11 mouse cellular contexts compared by ENCODE assay signal in genomic region chr10:58381904-58382303, GRCm38 (mm10). TPM values are rescaled to one million over a fixed set of nuclear protein-coding genes. Genes with fewer than 3 reads are reported as not detected.
DNase-seq lines count a peak whose midpoint lies in the region; ATAC-seq and TF ChIP-seq lines count a peak whose summit lies in the region.
"Had no signal": no experiment of that assay in that cellular context is flagged by ENCODE, and none has a peak within 500 bp of the region (broad histone marks: within the 10 kb centered on the region; RNA-seq: fewer than 3 reads in every experiment).

No protein-coding gene starts in this region.

- H3K9me3 ChIP-seq in heart, embryonic 13.5 days = no peaks in the 10 kb centered on the region
- no peaks in the 10 kb centered on the region for H3K9me3 ChIP-seq in lung, postnatal 0 days (ENCODE audit: low read length)
- no peaks in the 10 kb centered on the region for H3K9me3 ChIP-seq in hindbrain, embryonic 14.5 days (ENCODE audit: control insufficient read depth, low read length)
- no peaks in the 10 kb centered on the region for H3K9me3 ChIP-seq in stomach, embryonic 14.5 days (ENCODE audit: control insufficient read depth, low read depth, low read length)
- H3K9me3 ChIP-seq: limb, embryonic 15.5 days had no signal

- H3K9ac ChIP-seq in heart, embryonic 13.5 days = no peak overlapping the region
- H3K9ac ChIP-seq in lung, postnatal 0 days (replicated peaks; ENCODE audit: low read depth) = no peak overlapping the region
- no peak overlapping the region for H3K9ac ChIP-seq in hindbrain, embryonic 14.5 days
- no peak overlapping the region for H3K9ac ChIP-seq in stomach, embryonic 14.5 days (replicated peaks; ENCODE audit: low read depth, low read length)
- H3K9ac ChIP-seq: limb, embryonic 15.5 days had no signal

- ATAC-seq in heart, embryonic 13.5 days (ENCODE audit: extremely low read depth, insufficient number of reproducible peaks, low FRiP score, low TSS enrichment) = no peak
- no peak for ATAC-seq in lung, postnatal 0 days
- no peak for ATAC-seq in hindbrain, embryonic 14.5 days (ENCODE audit: low FRiP score)
- no peak for ATAC-seq in stomach, embryonic 14.5 days (ENCODE audit: insufficient number of reproducible peaks, insufficient read depth, low FRiP score, low read depth)

- DNase-seq in heart, postnatal 4 days = no peak
- DNase-seq in lung, postnatal 0 days (ENCODE audit: low spot score) = peak; percentile 30
- DNase-seq in lung, postnatal 4 days = no peak
- DNase-seq in hindbrain, embryonic 14.5 days (ENCODE audit: low spot score) = no peak
- DNase-seq in thymus, postnatal 0 days (ENCODE audit: low spot score) = no peak
- no peak for DNase-seq in left cerebral cortex, adult 8-10 months (ENCODE audit: low spot score in 2 of 2)
- DNase-seq: adrenal gland, postnatal 14 days; right cerebral cortex, postnatal 25 days had no signal

- peak overlapping the region; percentile 94 for H3K27ac ChIP-seq in heart, embryonic 13.5 days (replicated peaks)
- H3K27ac ChIP-seq in lung, postnatal 0 days (ENCODE audit: low read length) = peak overlapping the region; percentile 16
- peak overlapping the region; percentile 76; the same call in 1 of the 2 replicates for H3K27ac ChIP-seq in hindbrain, embryonic 14.5 days
- peak overlapping the region; percentile 89 for H3K27ac ChIP-seq in stomach, embryonic 14.5 days (ENCODE audit: low read length)

- H3K4me3 ChIP-seq in heart, embryonic 13.5 days = no peak overlapping the region
- H3K4me3 ChIP-seq in lung, postnatal 0 days (ENCODE audit: low read depth, low read length) = no peak overlapping the region
- no peak overlapping the region for H3K4me3 ChIP-seq in hindbrain, embryonic 14.5 days (replicated peaks; ENCODE audit: low read length)
- no peak overlapping the region for H3K4me3 ChIP-seq in stomach, embryonic 14.5 days (ENCODE audit: low read depth, low read length)
- H3K4me3 ChIP-seq: limb, embryonic 15.5 days had no signal

- 0 out of 2 replicates have a peak, but pooled peaks cover 3% of the 10 kb centered on the region for H3K36me3 ChIP-seq in heart, embryonic 13.5 days
- H3K36me3 ChIP-seq in lung, postnatal 0 days (ENCODE audit: insufficient read depth, low read length) = no peaks in the 10 kb centered on the region
- no peaks in the 10 kb centered on the region for H3K36me3 ChIP-seq in hindbrain, embryonic 14.5 days (replicated peaks; ENCODE audit: control insufficient read depth, insufficient read depth)
- H3K36me3 ChIP-seq in stomach, embryonic 14.5 days (ENCODE audit: control insufficient read depth, insufficient read depth, low read length) = no peaks in the 10 kb centered on the region
- H3K36me3 ChIP-seq: limb, embryonic 15.5 days had no signal

- no peak for TF ChIP-seq EP300 in lung, postnatal 0 days (IDR thresholded peaks at IDR 0.05)

- H3K27me3 ChIP-seq in heart, embryonic 13.5 days (replicated peaks) = no peaks in the 10 kb centered on the region
- no peaks in the 10 kb centered on the region for H3K27me3 ChIP-seq in lung, postnatal 0 days (replicated peaks; ENCODE audit: insufficient read depth, low read length)
- no peaks in the 10 kb centered on the region for H3K27me3 ChIP-seq in hindbrain, embryonic 14.5 days (ENCODE audit: control insufficient read depth, insufficient read depth, low read length)
- H3K27me3 ChIP-seq in stomach, embryonic 14.5 days (ENCODE audit: control insufficient read depth, insufficient read depth, low read length) = no peaks in the 10 kb centered on the region
- H3K27me3 ChIP-seq: limb, embryonic 15.5 days had no signal

- peaks cover 72% of the 10 kb centered on the region for H3K4me1 ChIP-seq in heart, embryonic 13.5 days
- peaks cover 7% of the 10 kb centered on the region; the same call in 1 of the 2 replicates for H3K4me1 ChIP-seq in lung, postnatal 0 days (ENCODE audit: insufficient read depth, low read depth, low read length)
- H3K4me1 ChIP-seq in hindbrain, embryonic 14.5 days (replicated peaks; ENCODE audit: control insufficient read depth, insufficient read depth, low read length) = peaks cover 25% of the 10 kb centered on the region
- H3K4me1 ChIP-seq in stomach, embryonic 14.5 days (ENCODE audit: control insufficient read depth, insufficient read depth, low read length) = peaks cover 16% of the 10 kb centered on the region; the same call in 1 of the 2 replicates

- no peak overlapping the region for H3K4me2 ChIP-seq in heart, embryonic 13.5 days
- no peak overlapping the region for H3K4me2 ChIP-seq in lung, postnatal 0 days (replicated peaks; ENCODE audit: low read depth, low read length)
- H3K4me2 ChIP-seq in hindbrain, embryonic 14.5 days (replicated peaks) = no peak overlapping the region
- H3K4me2 ChIP-seq in stomach, embryonic 14.5 days (replicated peaks; ENCODE audit: low read depth, low read length) = no peak overlapping the region
- H3K4me2 ChIP-seq: limb, embryonic 15.5 days had no signal

- TF ChIP-seq CTCF in lung, postnatal 0 days (IDR thresholded peaks at IDR 0.05) = no peak

- 71% methylated on average over 1 of the region's 1 CpGs for WGBS in heart, embryonic 13.5 days
- 63% methylated on average over 1 of the region's 1 CpGs for WGBS in lung, postnatal 0 days
- 91% methylated on average over 1 of the region's 1 CpGs for WGBS in hindbrain, embryonic 14.5 days
- 79% methylated on average over 1 of the region's 1 CpGs for WGBS in stomach, embryonic 14.5 days

RNA-seq across cellular contexts. Expression of gene Lims1, which starts 58.6 kb away (rescaled TPM):
- 160 and 177 TPM in 2 replicates for polyA plus RNA-seq in heart, embryonic 13.5 days (2015; fragmentation: Nextera tagmentation; extraction: Ambion mirVana)
- 100 to 1,000 TPM; 223 to 250 TPM for total RNA-seq in heart, postnatal 4 days (2021)
- polyA plus RNA-seq in lung, postnatal 0 days (2015; fragmentation: Nextera tagmentation; extraction: Ambion mirVana) = 314 and 322 TPM in 2 replicates
- 57.2 and 59.8 TPM in 2 replicates for polyA plus RNA-seq in hindbrain, embryonic 14.5 days (2014; fragmentation: Nextera tagmentation; extraction: Ambion mirVana)
- 173 and 178 TPM in 2 replicates for polyA plus RNA-seq in stomach, embryonic 14.5 days (2014; fragmentation: Nextera tagmentation; extraction: Ambion mirVana)
- polyA plus RNA-seq in thymus, postnatal 0 days (2015; fragmentation: Nextera tagmentation; extraction: Ambion mirVana) = 141 and 155 TPM in 2 replicates
- 10 to 100 TPM; 20.2 to 24.4 (median 23.5) TPM for total RNA-seq in left cerebral cortex, adult 8-10 months (2022)

Comparison
In these comparisons a context has a peak if more than half of its experiments do, and no peak if none do; other contexts are left out.
1. H3K27ac ChIP-seq: peak in every context shown above with its lines; median percentile 94 in heart, embryonic 13.5 days; 89 in stomach, embryonic 14.5 days; 76 in hindbrain, embryonic 14.5 days; 16 in lung, postnatal 0 days.